Mouse (Mus musculus) olfactory bulb, adult 2 months (tissue): ENCODE measurements around the gene Rnaseh1.

Experiments used
- CTCF ChIP-seq: fragments of 200-500 bp; IDR thresholded peaks from 2 replicates; pipeline ENCODE4 v1.5.1; 2012; ENCODE audit warnings: low read depth, mild to moderate bottlenecking, low read length, moderate library complexity; ENCODE audit not compliant: insufficient read depth
- POLR2A ChIP-seq: fragments of 200-500 bp; IDR thresholded peaks from 2 replicates; pipeline ENCODE4 v1.6.1; 2012; ENCODE audit warnings: mild to moderate bottlenecking, low read depth, low read length, moderate library complexity; ENCODE audit not compliant: insufficient read depth

DNA sequence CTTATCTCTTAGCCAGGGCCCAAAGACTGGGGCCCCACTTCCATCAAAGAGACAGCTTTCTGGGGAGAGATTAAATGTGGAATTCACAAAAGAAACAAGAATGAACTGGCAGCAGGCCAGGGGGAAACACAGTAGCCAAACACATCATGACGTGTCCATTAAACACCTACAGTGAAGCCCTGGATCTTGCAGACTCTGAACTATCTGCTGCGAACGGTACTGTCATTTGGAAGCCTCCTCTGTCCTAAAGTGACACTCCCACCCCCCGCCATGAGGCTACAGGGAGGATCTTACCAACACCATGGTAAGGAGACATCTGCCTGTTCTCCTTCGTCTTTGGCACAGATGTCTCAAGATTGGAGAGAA, 27.3 kb upstream of the Rnaseh1 start:
- TF ChIP-seq POLR2A (no peak), CTCF (no peak)
